ENCODE assay signal across 14 mouse cellular contexts in genomic region chr1:162009086-162009485, GRCm38 (mm10). TPM values are rescaled to one million over a fixed set of nuclear protein-coding genes. Genes with fewer than 3 reads are reported as not detected.
A peak's percentile ranks its signal among the peaks of the same experiment; 100 is the strongest.
DNase-seq lines count a peak whose midpoint lies in the region; ATAC-seq and TF ChIP-seq lines count a peak whose summit lies in the region.
"Had no signal": no experiment of that assay in that cellular context is flagged by ENCODE, and none has a peak within 500 bp of the region (broad histone marks: within the 10 kb centered on the region; RNA-seq: fewer than 3 reads in every experiment).

No protein-coding gene starts in this region.

- 50% methylated on average over 8 of the region's 8 CpGs for WGBS in heart, embryonic 15.5 days
- 76% methylated on average over 8 of the region's 8 CpGs for WGBS in midbrain, embryonic 10.5 days
- 52% methylated on average over 8 of the region's 8 CpGs for WGBS in midbrain, postnatal 0 days
- 67% methylated on average over 8 of the region's 8 CpGs for WGBS in intestine, embryonic 16.5 days
- 69% methylated on average over 8 of the region's 8 CpGs for WGBS in stomach, postnatal 0 days

- no peak for DNase-seq in heart, postnatal 25 days (ENCODE audit: low spot score)
- DNase-seq in midbrain, embryonic 10.5 days (ENCODE audit: low spot score): no peak
- DNase-seq in midbrain, postnatal 0 days (ENCODE audit: low spot score): no peak
- no peak for DNase-seq in stomach, postnatal 0 days (ENCODE audit: low spot score)
- no peak for DNase-seq in T-cell, adult 2 months (ENCODE audit: low spot score)
- DNase-seq: adrenal gland, postnatal 25 days; cerebellum, adult 11 months; lung, adult 2 months; midbrain, embryonic 14.5 days; thymus, postnatal 25 days had no signal

- H3K9me3 ChIP-seq in heart, embryonic 15.5 days (replicated peaks): no peaks in the 10 kb centered on the region
- H3K9me3 ChIP-seq in midbrain, embryonic 10.5 days (replicated peaks): no peaks in the 10 kb centered on the region
- H3K9me3 ChIP-seq in midbrain, postnatal 0 days (ENCODE audit: low read length): no peaks in the 10 kb centered on the region
- H3K9me3 ChIP-seq in intestine, embryonic 16.5 days (ENCODE audit: control insufficient read depth, low read length): no peaks in the 10 kb centered on the region
- no peaks in the 10 kb centered on the region for H3K9me3 ChIP-seq in stomach, postnatal 0 days (ENCODE audit: control insufficient read depth, low read length)

- peak overlapping the region; percentile 66 for H3K27ac ChIP-seq in heart, embryonic 15.5 days
- H3K27ac ChIP-seq in midbrain, embryonic 10.5 days (replicated peaks): peak overlapping the region; percentile 61; the same call in 1 of the 2 replicates
- no peak overlapping the region for H3K27ac ChIP-seq in midbrain, postnatal 0 days (ENCODE audit: low read depth, low read length)
- peak overlapping the region; percentile 29; the same call in 1 of the 2 replicates for H3K27ac ChIP-seq in intestine, embryonic 16.5 days (ENCODE audit: low read length)
- peak overlapping the region; percentile 61 for H3K27ac ChIP-seq in stomach, postnatal 0 days (replicated peaks)

- no peaks in the 10 kb centered on the region for H3K27me3 ChIP-seq in heart, embryonic 15.5 days
- H3K27me3 ChIP-seq in midbrain, embryonic 10.5 days (ENCODE audit: low read depth, poor library complexity, severe bottlenecking): no peaks in the 10 kb centered on the region
- H3K27me3 ChIP-seq in midbrain, postnatal 0 days (ENCODE audit: insufficient read depth, low read length): no peaks in the 10 kb centered on the region
- no peaks in the 10 kb centered on the region for H3K27me3 ChIP-seq in intestine, embryonic 16.5 days (replicated peaks; ENCODE audit: control insufficient read depth, insufficient read depth, low read length)
- H3K27me3 ChIP-seq in stomach, postnatal 0 days (ENCODE audit: control insufficient read depth, insufficient read depth, low read length): no peaks in the 10 kb centered on the region

- peaks cover 38% of the 10 kb centered on the region for H3K4me1 ChIP-seq in heart, embryonic 15.5 days (replicated peaks)
- peaks cover 29% of the 10 kb centered on the region for H3K4me1 ChIP-seq in midbrain, embryonic 10.5 days
- peaks cover 8% of the 10 kb centered on the region; the same call in 1 of the 2 replicates for H3K4me1 ChIP-seq in midbrain, postnatal 0 days (ENCODE audit: insufficient read depth, low read length)
- peaks cover 24% of the 10 kb centered on the region for H3K4me1 ChIP-seq in intestine, embryonic 16.5 days (ENCODE audit: control insufficient read depth, insufficient read depth, low read length)
- H3K4me1 ChIP-seq in stomach, postnatal 0 days (replicated peaks; ENCODE audit: control insufficient read depth, insufficient read depth): peaks cover 13% of the 10 kb centered on the region; the same call in 1 of the 2 replicates

- no peak overlapping the region for H3K4me2 ChIP-seq in heart, embryonic 15.5 days
- no peak overlapping the region for H3K4me2 ChIP-seq in midbrain, postnatal 0 days (ENCODE audit: low read depth, low read length, poor library complexity, severe bottlenecking)
- H3K4me2 ChIP-seq in intestine, embryonic 16.5 days (ENCODE audit: low read depth, low read length): no peak overlapping the region
- H3K4me2 ChIP-seq in stomach, postnatal 0 days (replicated peaks; ENCODE audit: low read depth): no peak overlapping the region

- no peak overlapping the region for H3K9ac ChIP-seq in heart, embryonic 15.5 days
- H3K9ac ChIP-seq in midbrain, postnatal 0 days (replicated peaks; ENCODE audit: low read length, poor library complexity, severe bottlenecking): no peak overlapping the region
- H3K9ac ChIP-seq in intestine, embryonic 16.5 days (ENCODE audit: low read depth, low read length): no peak overlapping the region
- no peak overlapping the region for H3K9ac ChIP-seq in stomach, postnatal 0 days (ENCODE audit: low read length)

- H3K4me3 ChIP-seq in heart, embryonic 15.5 days: no peak overlapping the region
- no peak overlapping the region for H3K4me3 ChIP-seq in midbrain, embryonic 10.5 days
- no peak overlapping the region for H3K4me3 ChIP-seq in midbrain, postnatal 0 days (ENCODE audit: low read depth, low read length)
- no peak overlapping the region for H3K4me3 ChIP-seq in intestine, embryonic 16.5 days (ENCODE audit: low read length)
- H3K4me3 ChIP-seq in stomach, postnatal 0 days (ENCODE audit: low read depth, low read length): no peak overlapping the region

- TF ChIP-seq EP300 in stomach, postnatal 0 days (optimal IDR thresholded peaks at IDR 0.05): no peak

- no peak for ATAC-seq in heart, embryonic 15.5 days (replicated peaks; ENCODE audit: insufficient number of reproducible peaks, insufficient read depth, low FRiP score, low read depth)
- ATAC-seq in midbrain, postnatal 0 days (ENCODE audit: low FRiP score): no peak
- no peak for ATAC-seq in intestine, embryonic 16.5 days
- no peak for ATAC-seq in stomach, postnatal 0 days (ENCODE audit: low FRiP score, low TSS enrichment)

- no peak for TF ChIP-seq CTCF in midbrain, postnatal 0 days (IDR thresholded peaks at IDR 0.05)
- no peak for TF ChIP-seq CTCF in stomach, postnatal 0 days (IDR thresholded peaks at IDR 0.05; ENCODE audit: low read depth)

- H3K36me3 ChIP-seq in heart, embryonic 15.5 days: no peaks in the 10 kb centered on the region
- no peaks in the 10 kb centered on the region for H3K36me3 ChIP-seq in midbrain, embryonic 10.5 days
- peaks cover 10% of the 10 kb centered on the region for H3K36me3 ChIP-seq in midbrain, postnatal 0 days (ENCODE audit: insufficient read depth, low read length)
- no peaks in the 10 kb centered on the region for H3K36me3 ChIP-seq in intestine, embryonic 16.5 days (ENCODE audit: control insufficient read depth, insufficient read depth, low read length)
- H3K36me3 ChIP-seq in stomach, postnatal 0 days (ENCODE audit: control insufficient read depth, insufficient read depth, low read length): no peaks in the 10 kb centered on the region

- intact Hi-C loops in heart, postnatal 25 days (cut with DNase I): no loop called here

RNA-seq across cellular contexts. Expression of gene 4930558K02Rik, which starts 29.6 kb away (rescaled TPM):
- polyA plus RNA-seq in heart, embryonic 15.5 days (2015; fragmentation: Nextera tagmentation; extraction: Ambion mirVana): not detected in 2 replicates
- total RNA-seq in heart, postnatal 25 days (2021): not detected
- 0.14 TPM in 1 of 2 replicates, not detected in the other for polyA plus RNA-seq in midbrain, embryonic 10.5 days (2016; fragmentation: Nextera tagmentation; extraction: Ambion mirVana)
- not detected in 2 replicates for total RNA-seq in midbrain, postnatal 0 days (2014; rRNA removed)
- 0.33 and 0.47 TPM in 2 replicates for polyA plus RNA-seq in midbrain, postnatal 0 days (2015; fragmentation: Nextera tagmentation; extraction: Ambion mirVana)
- not detected in 2 replicates for polyA plus RNA-seq in intestine, embryonic 16.5 days (2015; fragmentation: Nextera tagmentation; extraction: Ambion mirVana)
- not detected in 2 replicates for polyA plus RNA-seq in stomach, postnatal 0 days (2015; fragmentation: Nextera tagmentation; extraction: Ambion mirVana)
- total RNA-seq: adrenal gland, postnatal 25 days had no signal
- polyA plus RNA-seq: heart, postnatal 0 days; large intestine, adult 2 months; lung, adult 2 months; midbrain, embryonic 14.5 days had no signal

RNA-seq across cellular contexts. Expression of gene Pigc, which starts 40.1 kb away (rescaled TPM):
- 25.4 and 29.3 TPM in 2 replicates for polyA plus RNA-seq in heart, embryonic 15.5 days (2015; fragmentation: Nextera tagmentation; extraction: Ambion mirVana)
- total RNA-seq in heart, postnatal 25 days (2021): 10 to 100 TPM; 16.5 to 16.9 TPM
- polyA plus RNA-seq in midbrain, embryonic 10.5 days (2016; fragmentation: Nextera tagmentation; extraction: Ambion mirVana): 24.2 and 29.5 TPM in 2 replicates
- total RNA-seq in midbrain, postnatal 0 days (2014; rRNA removed): 12.1 and 14.5 TPM in 2 replicates
- polyA plus RNA-seq in midbrain, postnatal 0 days (2015; fragmentation: Nextera tagmentation; extraction: Ambion mirVana): 22.6 and 26.2 TPM in 2 replicates
- 35.3 and 35.8 TPM in 2 replicates for polyA plus RNA-seq in intestine, embryonic 16.5 days (2015; fragmentation: Nextera tagmentation; extraction: Ambion mirVana)
- polyA plus RNA-seq in stomach, postnatal 0 days (2015; fragmentation: Nextera tagmentation; extraction: Ambion mirVana): 29.5 and 29.9 TPM in 2 replicates
